Mouse (Mus musculus): ENCODE data around the gene Epm2a.
"Not testable (repeated sequence)": the region's sequence is repeated elsewhere in the genome, so short reads cannot be mapped to it uniquely, and the experiment has no call there.

Gene Epm2a

DNA sequence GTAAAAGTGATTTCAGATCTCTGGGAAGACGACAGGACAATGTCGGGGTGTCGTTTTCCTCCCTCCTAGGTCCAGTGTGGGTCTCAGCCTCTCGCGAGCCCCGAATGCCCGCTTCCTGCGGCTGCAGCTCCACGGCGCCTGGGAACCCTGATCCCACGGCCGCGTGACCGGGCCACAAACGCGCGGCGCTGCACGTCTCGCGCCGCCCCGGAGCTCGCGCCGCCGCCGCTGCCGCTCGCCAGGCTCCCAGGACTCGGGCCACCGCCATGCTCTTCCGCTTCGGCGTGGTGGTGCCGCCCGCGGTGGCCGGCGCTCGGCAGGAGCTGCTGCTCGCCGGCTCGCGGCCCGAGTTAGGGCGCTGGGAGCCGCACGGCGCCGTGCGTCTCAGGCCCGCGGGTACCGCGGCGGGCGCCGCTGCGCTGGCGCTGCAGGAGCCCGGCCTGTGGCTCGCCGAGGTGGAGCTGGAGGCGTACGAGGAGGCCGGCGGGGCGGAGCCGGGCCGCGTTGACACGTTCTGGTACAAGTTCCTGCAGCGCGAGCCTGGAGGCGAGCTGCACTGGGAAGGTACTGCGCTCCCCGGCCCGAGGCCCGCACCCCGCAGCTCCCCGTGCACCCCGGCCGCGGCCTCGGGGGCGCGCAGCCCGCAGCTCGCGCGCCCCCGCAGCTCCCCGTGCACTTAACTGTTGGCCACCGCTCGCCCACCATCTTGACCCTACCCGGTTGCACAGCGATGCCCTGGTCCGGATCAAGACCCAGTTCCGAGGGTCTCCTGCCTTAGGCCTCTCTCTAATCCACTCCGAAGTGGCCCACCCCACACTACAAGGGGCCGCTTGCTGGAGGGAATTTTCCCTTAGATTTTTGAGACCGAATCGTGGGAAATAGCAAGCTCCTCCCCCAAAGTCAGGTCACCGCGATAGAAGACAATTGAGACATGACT, at the start of gene Epm2a:
Epm2a (plus strand) TSS at position 200 of the 937 bp plus-strand sequence.
- peak; percentile 65 to 72 for DNase-seq

DNA sequence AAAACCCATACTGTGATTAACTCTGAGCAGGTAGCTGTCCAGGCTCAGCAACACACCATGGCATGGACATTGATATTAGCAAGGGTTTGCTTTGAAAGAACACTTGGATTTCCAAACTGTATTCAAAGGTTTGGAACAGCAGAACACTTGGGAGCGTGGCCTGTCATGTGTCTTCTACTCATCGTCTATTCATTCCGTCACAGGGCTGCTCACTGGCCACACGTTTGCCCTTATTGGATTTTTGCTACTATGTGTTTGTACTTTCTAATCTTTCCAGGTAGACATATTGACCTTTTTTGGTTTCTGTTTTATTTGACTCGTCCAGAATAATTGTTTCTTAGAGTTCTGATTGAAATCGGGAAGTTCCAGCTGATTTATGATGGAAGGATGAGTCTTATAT, 44.8 kb upstream of the Epm2a start:
- no peak for DNase-seq

DNA sequence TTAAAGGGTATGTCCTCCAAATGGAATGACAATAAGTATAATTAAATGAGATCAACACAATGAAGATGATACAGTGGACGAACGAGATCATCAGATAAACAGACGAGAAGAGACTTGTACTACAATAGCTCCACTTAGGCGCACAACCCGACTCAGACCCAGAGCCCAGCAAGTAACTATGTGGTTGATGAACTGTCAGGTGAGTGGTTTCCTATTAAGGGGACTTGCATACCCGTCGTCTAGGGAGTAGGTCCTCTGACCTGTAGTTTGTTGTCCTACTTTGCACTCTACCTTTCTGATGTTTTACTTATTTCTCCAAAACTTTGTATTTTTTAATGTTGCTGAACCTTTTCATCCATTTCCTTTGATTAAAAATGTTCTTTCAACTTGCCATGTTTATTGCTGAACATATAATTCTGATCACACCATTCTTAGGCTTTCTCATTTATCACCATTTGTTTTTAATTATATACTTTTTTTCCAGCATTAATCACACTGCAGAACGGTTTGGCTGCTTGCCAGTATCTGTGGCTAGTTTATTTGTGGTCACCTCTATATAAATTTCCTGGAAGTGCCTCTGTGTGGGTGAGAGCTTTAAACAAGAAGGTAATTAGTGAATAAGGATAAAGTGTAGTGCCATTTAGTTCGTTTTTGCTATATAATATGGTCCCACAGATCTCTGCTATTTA, 37.7 kb upstream of the Epm2a start:
- DNase-seq = no peak

DNA sequence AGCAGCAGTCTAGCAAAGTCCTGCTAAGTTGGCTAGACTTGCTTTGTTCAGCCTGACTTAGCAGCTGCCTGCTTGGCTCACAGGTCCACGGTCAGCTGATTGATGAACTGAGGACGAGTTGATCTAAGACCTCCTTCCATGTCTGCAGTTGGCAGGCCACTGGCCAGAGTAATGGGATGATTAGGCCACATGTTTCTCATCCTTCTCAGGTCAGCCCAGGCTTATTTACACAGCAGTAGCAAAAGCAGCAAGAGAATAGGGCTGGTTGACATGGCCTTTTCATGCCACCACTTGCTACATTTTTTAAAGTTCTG, 37.2 kb upstream of the Epm2a start:
- no peak for DNase-seq

DNA sequence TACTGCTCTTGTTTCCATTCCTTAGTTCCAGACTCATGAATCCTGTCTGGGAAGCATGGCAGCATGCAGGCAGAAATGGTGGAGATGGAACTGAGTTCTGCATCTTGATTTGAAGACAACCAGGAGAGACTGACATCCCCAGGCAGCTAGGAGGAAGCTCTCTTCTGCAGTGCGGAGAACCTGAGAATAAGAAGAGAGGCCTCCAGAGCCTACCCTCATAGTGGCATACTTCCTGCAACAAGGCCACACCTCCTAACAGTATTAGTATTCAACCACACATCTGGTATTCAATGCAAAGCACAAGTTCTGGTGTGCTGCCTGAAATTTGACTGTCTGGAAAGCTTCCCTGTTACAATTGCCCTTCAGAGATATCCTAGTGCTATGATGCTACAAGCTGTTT, 33.3 kb upstream of the Epm2a start:
- DNase-seq = no peak

DNA sequence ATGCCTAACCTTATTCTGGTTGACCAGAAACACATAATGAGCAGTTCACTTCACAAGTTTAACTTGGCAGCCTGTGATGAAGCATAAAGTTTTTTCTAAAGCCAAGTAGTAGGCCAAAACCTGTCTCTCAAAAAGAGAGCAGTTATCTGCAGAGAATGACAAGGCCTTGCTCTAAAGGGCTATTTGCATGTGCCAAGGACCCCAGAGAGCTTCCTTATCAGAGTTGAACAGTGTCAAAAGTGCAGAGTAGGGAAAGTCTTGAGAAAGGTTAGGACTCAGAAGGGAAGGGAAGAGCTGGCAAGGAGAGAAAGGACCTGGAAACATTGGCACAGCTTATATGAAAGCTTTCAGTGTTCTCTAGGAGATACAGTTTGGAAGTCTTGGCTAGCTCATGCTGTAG, 32.7 kb upstream of the Epm2a start:
- no peak for DNase-seq

DNA sequence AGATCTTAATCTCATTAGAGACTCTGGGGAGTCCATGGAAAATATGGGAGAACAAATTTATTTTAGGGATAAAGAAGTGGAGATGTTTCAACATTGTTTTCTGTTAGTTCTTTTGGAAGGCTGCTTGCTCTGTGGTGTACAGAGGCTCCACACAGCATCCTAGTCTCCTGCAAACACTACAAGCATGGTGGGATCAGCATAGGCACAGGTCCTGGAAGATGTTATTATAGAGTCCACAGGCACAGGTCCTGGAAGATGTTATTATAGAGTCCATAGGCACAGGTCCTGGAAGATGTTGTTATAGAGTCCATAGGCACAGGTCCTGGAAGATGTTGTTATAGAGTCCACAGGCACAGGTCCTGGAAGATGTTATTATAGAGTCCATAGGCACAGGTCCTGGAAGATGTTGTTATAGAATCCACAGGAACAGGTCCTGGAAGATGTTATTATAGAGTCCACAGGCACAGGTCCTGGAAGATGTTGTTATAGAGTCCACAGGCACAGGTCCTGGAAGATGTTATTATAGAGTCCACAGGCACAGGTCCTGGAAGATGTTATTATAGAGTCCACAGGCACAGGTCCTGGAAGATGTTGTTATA, 25.2 kb upstream of the Epm2a start:
- DNase-seq = not testable (repeated sequence)

DNA sequence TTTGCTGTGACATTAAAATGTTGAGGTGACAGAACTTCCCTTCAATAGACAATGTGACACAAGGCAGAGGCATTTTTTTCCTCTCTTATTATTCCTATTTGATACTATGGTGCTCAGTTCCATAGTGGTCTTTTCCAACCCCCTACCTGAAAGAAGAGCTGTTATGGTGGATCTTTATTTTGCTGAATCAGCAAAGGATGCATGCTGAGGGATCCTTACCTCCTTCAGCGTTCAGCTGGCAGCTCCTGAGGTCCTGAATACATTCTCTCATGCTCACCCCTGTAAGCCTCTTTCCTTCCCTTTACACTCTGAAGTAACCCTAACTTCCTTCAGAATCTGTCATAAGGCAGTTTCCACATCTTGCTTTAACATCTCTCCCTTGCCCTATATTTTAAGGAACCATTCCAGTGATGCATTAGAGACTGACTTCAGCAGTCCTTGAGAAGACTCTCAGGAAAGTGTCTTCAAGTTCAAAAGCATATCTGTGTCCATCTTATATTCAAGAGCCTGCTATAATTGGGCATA, 23.7 kb upstream of the Epm2a start:
- DNase-seq = no peak

DNA sequence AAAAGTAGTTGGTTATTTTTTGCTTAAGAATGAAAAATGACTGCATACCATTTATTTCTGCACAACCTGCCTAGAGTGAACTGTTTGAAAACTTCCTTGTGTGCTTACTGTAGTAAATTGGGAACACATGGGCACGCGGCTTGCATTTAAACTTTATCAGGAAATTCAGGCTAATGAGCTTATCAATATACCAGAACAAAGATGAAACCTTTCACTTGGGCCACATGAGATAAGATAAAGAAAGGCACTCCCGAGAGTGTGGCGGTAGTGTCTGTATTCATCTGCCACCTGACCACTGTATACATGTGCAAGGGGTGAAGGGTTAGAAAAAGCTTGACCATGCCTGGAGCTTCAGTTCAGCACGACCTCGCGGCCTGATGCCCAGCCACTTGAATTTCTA, 20.9 kb upstream of the Epm2a start:
- DNase-seq = no peak

DNA sequence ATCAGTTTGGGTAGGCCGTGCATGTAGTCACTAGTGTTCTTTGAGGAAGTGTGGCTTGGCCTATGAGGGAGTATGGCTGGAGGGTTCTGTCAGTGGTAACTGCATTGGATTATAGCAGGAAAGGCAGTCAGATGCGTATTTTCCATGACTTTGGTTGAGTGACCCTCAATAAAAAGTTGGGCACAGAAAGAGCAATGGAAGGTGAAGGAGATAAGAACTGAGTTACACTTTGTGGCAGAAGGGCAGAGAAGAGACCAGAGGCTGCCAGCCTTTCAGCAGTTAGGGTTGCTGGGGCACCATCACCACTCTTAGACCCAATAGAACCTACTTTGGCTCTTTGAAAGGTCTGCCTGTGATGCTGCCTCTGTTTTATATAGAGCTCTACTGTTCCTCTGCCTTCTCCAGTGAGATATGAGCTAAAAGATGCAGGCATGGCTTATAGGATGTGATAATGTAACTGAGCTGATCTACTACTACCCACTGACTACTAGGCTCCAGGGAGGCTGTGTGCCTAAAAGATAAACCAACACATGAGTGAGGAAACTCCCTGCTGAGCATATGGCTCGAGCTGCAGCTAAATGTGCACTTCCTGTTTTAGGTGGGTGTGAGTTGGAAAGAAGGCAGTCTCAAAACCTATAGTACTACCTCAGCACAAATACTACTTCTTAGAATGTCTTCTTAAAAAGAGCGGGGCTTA, 19.9 kb upstream of the Epm2a start:
- no peak for DNase-seq

DNA sequence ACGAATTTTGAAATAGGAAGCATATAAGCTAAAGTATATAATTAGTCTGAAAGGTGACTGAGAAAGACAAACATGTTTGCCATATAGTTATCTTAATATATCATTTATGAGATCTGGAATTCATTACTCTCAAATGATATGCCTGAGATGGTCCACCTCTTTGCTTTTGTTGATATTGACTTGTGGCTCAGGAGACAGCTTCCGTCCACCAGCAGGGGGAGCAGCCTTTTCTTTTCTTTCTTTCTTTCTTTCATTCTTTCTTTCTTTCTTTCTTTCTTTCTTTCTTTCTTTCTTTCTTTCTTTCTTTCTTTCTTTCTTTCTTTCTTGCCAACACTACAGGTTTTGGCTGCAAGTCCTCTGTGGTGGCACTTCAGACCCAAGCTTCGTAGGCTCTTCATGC, 16.7 kb upstream of the Epm2a start:
- no peak for DNase-seq

DNA sequence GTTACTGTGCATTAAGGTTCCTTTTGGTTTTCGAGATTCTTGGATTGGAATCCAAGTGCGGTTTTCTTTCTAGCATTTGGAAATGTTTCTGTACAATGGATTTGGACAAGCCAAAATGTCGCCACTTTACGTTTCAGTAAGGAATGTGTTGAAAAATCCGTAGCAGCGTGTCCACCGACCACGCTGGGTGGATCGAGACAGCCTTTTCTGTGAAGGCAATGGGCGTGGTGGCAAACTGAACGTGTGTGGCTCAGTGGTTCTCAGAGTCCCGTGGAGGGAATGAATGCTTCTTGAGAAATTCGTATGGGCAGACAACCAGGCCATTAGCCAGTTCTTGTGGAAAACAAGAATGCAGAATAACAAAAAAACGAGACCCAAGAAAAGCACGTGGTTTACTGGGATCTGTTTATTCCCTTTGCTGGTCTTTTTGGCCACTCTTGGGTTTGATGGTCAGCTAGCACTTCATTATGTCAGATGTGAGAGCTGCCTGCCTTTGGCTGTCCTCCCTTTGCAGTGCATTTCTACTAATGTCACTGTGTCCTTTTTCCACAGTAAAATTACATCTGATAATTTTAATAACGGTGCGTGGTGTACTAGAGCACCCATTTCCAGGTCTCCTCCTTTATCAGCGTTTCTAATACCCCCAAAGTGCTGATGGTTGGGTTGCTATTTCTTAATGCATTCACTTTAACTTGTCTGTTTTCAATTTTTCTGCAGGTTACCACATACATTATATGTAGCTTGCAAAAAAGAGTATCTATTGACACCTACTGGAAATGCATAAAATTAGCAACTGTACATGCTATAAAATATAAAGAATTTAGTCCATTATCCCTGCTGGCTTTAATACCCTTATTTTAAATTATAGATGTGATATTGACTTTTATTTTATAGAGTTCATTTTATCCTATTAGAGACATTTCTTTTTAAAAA, 1.6 kb downstream of the Epm2a start:
- DNase-seq = no peak

DNA sequence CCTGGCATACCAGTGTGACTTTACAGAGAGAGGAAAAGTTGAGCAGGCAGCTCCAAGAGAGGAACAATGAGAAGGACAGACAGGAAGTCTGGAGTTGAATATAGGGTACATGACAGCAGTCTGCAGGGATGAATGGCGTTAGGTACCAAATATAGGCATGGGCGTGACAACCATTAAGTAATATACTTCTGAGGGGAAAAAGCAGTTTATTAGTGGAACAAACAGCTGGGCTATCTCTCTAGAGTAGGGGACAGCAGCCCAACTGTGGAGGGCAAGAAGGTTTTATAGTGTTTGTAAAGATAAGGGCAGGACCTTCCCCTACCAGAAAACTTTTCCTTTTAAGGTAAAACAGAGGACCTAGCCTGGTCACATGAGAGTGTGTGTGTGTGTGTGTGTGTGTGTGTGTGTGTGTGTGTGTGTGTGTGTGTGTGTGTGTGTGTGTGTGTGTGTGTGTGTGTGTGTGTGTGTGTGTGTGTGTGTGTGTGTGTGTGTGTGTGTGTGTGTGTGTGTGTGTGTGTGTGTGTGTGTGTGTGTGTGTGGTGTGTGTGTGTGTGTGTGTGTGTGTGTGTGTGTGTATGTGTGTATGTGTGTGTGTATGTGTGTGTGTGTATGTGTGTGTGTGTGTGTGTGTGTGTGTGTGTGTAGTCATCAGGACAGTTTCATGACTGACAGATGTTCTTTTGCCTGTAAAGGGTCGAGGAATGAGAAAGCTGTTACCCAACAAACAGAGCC, 7.2 kb downstream of the Epm2a start:
- DNase-seq = not testable (repeated sequence)

DNA sequence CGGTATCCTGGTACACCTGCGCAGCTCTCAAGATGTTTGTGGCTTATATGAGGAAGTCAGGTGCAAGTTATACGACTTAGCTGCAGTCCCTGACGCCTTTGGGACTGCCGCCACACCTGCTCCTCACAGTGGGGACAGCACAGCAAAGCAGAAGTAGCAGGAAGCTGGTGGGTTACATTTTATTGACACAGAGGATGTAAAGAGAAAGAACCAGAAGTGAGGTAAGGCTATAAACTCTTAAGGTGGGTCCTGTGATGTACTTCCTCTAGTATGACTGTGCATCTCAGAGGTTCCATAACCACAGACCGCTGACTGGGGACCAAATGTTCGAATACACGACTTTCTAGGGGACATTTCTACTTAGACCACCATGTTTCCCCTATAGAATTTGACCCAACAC, 11.4 kb downstream of the Epm2a start:
- no peak for DNase-seq

DNA sequence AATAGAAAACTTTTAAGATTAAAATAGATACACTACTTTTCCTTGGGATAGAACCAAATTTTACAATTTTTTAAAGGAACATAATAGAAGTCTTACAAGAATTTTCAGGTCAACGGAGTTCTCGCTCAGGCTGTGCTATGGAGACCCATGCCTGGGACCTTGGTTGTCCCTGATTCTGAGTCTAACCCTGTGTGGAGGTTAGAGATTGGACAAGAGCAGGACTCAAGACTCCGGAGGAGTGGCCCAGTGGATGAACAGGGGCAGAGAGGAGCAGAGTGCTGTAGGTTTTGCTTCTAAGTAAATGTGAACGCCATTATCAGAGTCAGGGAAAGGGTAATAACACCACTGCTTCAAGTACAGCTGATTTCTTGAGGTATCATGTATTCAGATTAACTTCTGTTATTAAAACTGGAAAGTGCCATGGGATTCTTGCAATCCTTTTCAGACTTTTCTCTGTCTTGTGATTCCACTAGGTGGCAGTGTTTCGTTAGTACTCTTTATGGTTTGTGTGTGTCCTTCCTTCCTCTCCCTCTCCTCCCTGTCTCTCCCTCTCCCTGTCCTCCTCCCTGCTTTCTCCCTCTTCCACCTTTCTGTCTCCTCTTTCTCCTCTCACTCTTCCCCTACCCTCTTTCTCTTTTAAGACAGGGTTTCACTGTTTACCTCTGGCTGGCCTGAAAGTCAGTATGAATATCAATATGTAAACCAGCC, 18.9 kb downstream of the Epm2a start:
- no peak for DNase-seq

DNA sequence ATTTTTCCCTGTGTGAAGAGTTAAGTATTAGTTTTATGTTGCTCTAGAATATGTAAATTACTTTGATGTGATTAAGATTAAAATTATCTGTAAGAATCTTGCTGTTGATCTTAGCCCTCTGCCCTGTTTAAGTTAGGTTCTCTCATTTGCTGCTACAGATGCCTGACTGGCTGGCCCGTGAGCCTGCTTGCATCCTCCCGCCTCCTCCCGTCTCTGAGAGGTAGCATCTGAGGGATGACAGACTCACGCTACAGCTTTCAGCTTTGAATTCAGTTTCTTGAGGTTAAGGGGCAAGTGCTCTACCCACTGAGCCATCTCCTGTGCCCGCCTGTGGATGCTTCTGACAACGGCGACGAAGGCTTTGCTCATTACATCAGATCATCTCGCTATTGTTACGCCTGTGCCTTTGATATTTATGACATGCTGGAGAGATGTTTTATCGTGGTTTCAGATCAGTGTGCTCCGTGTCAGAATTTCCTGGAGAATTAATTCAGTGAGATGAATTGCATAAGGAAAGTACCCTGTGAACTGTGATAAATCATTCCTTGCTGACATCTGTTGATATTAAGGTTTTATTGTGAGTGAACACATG, 19.8 kb downstream of the Epm2a start:
- no peak for DNase-seq

DNA sequence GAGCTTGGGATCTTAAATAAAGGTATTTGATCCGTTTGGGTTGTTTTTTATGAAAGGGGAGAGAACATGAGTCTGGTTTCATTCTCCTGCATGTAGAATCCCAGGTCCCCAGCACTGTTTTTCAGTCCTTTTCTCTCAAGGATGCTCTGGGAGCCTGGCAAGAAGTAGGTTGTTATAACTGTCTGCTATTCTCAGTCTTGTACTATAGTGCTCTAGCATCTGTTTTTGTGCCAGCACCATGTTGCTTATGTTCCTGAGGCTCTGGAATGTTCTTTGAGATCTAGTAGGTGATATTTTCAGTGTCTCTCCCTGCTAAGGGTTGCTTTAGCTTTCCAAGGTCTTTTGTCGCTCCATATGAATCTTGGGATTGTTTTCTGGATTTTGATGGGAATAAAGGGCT, 38.1 kb downstream of the Epm2a start:
- no peak for DNase-seq

DNA sequence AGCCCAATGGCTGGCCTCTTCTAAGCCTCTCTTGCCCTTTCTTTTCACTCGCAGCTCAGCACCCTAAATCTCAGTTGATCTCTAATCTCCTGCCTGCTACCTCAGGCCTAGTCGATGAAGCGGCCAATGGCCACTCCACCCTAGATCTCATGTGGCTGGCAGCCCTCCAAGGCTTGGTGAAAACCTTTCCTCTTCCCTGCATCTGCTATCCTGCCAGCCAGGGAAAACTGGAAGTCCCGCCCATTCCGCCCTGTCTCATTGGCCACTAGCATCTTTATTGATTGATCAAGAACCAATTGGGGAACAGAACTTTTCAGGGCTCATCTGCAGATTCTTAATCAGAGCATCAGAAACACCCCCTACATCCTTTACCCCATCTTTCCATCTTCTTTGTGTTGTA, 67.7 kb downstream of the Epm2a start:
- no peak for DNase-seq

DNA sequence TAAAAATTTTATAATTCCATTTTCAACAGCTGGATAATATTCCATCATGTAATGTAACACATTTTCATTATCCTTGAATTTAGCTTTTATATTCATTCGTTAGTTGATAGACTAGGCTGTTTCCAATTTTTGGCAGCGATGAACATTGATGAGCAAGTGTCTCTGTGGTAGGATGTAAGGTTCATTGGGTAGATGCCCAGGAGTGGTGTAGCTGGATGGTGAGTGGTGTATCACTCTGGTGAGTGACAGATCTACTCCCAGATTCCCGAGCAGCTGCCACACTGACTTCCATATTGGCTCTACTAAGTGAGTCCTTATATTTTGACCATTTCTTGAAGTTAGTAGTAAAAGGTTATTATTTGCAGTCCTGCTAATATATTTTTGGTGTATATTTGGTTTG, 76.9 kb downstream of the Epm2a start:
- DNase-seq = no peak
